Mouse (Mus musculus): Measurements from ENCODE around the gene Fam178b. TPM values are rescaled to one million over a fixed set of nuclear protein-coding genes. Genes with fewer than 3 reads are reported as not detected.

Gene Fam178b
- polyA plus RNA-seq, 1 experiment from 2014 or later = 0.53 TPM

- H3K36me3 ChIP-seq = no peaks in the 10 kb centered on the region
- H3K9ac ChIP-seq = no peak overlapping the region
- H3K9me3 ChIP-seq = no peaks in the 10 kb centered on the region
- no peak overlapping the region for H3K4me2 ChIP-seq (replicated peaks)
- H3K4me1 ChIP-seq = peaks cover 23% of the 10 kb centered on the region
- no peak for ATAC-seq (ENCODE audit: low FRiP score, low read depth)
- no peak overlapping the region for H3K4me3 ChIP-seq
- WGBS = 88% methylated on average over 10 of the region's 10 CpGs
- H3K27me3 ChIP-seq = no peaks in the 10 kb centered on the region
- no peak overlapping the region for H3K27ac ChIP-seq
These were observed 69.5 kb downstream of the Fam178b start for GRCm38 (mm10) chr1:36613374-36613895.

GRCm38 (mm10) chr1:36612362-36612761, 70.6 kb downstream of the Fam178b start:
- peak overlapping the region; percentile 70; the same call in 1 of the 2 replicates for H3K27ac ChIP-seq
- no peaks in the 10 kb centered on the region for H3K27me3 ChIP-seq
- WGBS = 66% methylated on average over 6 of the region's 6 CpGs
- no peak overlapping the region for H3K9ac ChIP-seq
- no peaks in the 10 kb centered on the region for H3K36me3 ChIP-seq
- H3K9me3 ChIP-seq = no peaks in the 10 kb centered on the region
- H3K4me1 ChIP-seq = peaks cover 23% of the 10 kb centered on the region
- H3K4me3 ChIP-seq = no peak overlapping the region
- no peak for ATAC-seq (ENCODE audit: low FRiP score, low read depth)
- H3K4me2 ChIP-seq (replicated peaks) = no peak overlapping the region

- Histone ChIP-seq H3K9me3 (no peaks in the 10 kb centered on the region), H3K9ac (no peak overlapping the region), H3K27ac (peak overlapping the region; percentile 70), H3K4me3 (no peak overlapping the region), H3K4me1 (peaks cover 30% of the 10 kb centered on the region), H3K4me2 (replicated peaks) (no peak overlapping the region), H3K36me3 (no peaks in the 10 kb centered on the region), H3K27me3 (no peaks in the 10 kb centered on the region)
- 63% methylated on average over 13 of the region's 13 CpGs for WGBS
- no peak; the same call in 1 of the 2 replicates for ATAC-seq (ENCODE audit: low FRiP score, low read depth)
These were observed 71.4 kb downstream of the Fam178b start for GRCm38 (mm10) chr1:36611449-36612123.

- H3K27me3 ChIP-seq = no peaks in the 10 kb centered on the region
These were observed 74.8 kb downstream of the Fam178b start for GRCm38 (mm10) chr1:36608211-36608610.

GRCm38 (mm10) chr1:36606951-36607350, 76.0 kb downstream of the Fam178b start:
- no peak overlapping the region for H3K9ac ChIP-seq
- no peak overlapping the region for H3K4me2 ChIP-seq (replicated peaks)
- no peaks in the 10 kb centered on the region for H3K9me3 ChIP-seq
- H3K4me1 ChIP-seq = peaks cover 24% of the 10 kb centered on the region
- H3K4me3 ChIP-seq = no peak overlapping the region
- ATAC-seq (ENCODE audit: low FRiP score, low read depth) = no peak
- 50% methylated on average over 7 of the region's 7 CpGs for WGBS
- H3K27ac ChIP-seq = no peak overlapping the region
- no peaks in the 10 kb centered on the region for H3K27me3 ChIP-seq
- H3K36me3 ChIP-seq = no peaks in the 10 kb centered on the region

More at GRCm38 (mm10) chr1:36608211-36608610, 74.8 kb downstream of the Fam178b start:
- ATAC-seq (ENCODE audit: low FRiP score, low read depth) = no peak
- H3K9ac ChIP-seq = no peak overlapping the region
- no peaks in the 10 kb centered on the region for H3K36me3 ChIP-seq
- no peak overlapping the region for H3K4me3 ChIP-seq
- H3K4me1 ChIP-seq = peaks cover 30% of the 10 kb centered on the region
- 79% methylated on average over 4 of the region's 4 CpGs for WGBS
- no peak overlapping the region for H3K27ac ChIP-seq
- H3K9me3 ChIP-seq = no peaks in the 10 kb centered on the region
- no peak overlapping the region for H3K4me2 ChIP-seq (replicated peaks)

GRCm38 (mm10) chr1:36604254-36605156, 78.5 kb downstream of the Fam178b start:
- Histone ChIP-seq H3K4me3 (no peak overlapping the region), H3K4me2 (replicated peaks) (no peak overlapping the region), H3K27ac (no peak overlapping the region), H3K9ac (no peak overlapping the region), H3K36me3 (no peaks in the 10 kb centered on the region), H3K9me3 (no peaks in the 10 kb centered on the region), H3K27me3 (no peaks in the 10 kb centered on the region), H3K4me1 (peaks cover 14% of the 10 kb centered on the region)
- 82% methylated on average over 12 of the region's 12 CpGs for WGBS
- no peak for ATAC-seq (ENCODE audit: low FRiP score, low read depth)

GRCm38 (mm10) chr1:36603361-36603760, 79.6 kb downstream of the Fam178b start:
- ATAC-seq (ENCODE audit: low FRiP score, low read depth) = no peak
- no peaks in the 10 kb centered on the region for H3K36me3 ChIP-seq
- H3K4me3 ChIP-seq = no peak overlapping the region
- peak overlapping the region; percentile 45 for H3K27ac ChIP-seq
- H3K9ac ChIP-seq = 0 out of 2 replicates have a peak overlapping the region, but pooled peaks have one; percentile 1
- no peaks in the 10 kb centered on the region for H3K9me3 ChIP-seq
- peaks cover 14% of the 10 kb centered on the region for H3K4me1 ChIP-seq
- WGBS = 58% methylated on average over 9 of the region's 9 CpGs
- no peak overlapping the region for H3K4me2 ChIP-seq (replicated peaks)
- H3K27me3 ChIP-seq = no peaks in the 10 kb centered on the region

- Histone ChIP-seq H3K4me1 (peaks cover 13% of the 10 kb centered on the region), H3K36me3 (no peaks in the 10 kb centered on the region), H3K27ac (no peak overlapping the region), H3K4me2 (replicated peaks) (no peak overlapping the region), H3K27me3 (no peaks in the 10 kb centered on the region), H3K9me3 (no peaks in the 10 kb centered on the region), H3K9ac (no peak overlapping the region), H3K4me3 (no peak overlapping the region)
- ATAC-seq (ENCODE audit: low FRiP score, low read depth) = no peak
- WGBS = 48% methylated on average over 4 of the region's 4 CpGs
These were observed 80.7 kb downstream of the Fam178b start for GRCm38 (mm10) chr1:36602271-36602670.

- Histone ChIP-seq H3K4me3 (no peak overlapping the region), H3K4me2 (replicated peaks) (no peak overlapping the region), H3K27me3 (no peaks in the 10 kb centered on the region), H3K27ac (no peak overlapping the region), H3K9ac (no peak overlapping the region), H3K4me1 (peaks cover 18% of the 10 kb centered on the region), H3K36me3 (no peaks in the 10 kb centered on the region), H3K9me3 (no peaks in the 10 kb centered on the region)
- ATAC-seq (ENCODE audit: low FRiP score, low read depth) = no peak
- WGBS = 68% methylated on average over 2 of the region's 2 CpGs
These were observed 84.6 kb downstream of the Fam178b start for GRCm38 (mm10) chr1:36598411-36598810.

- Histone ChIP-seq H3K4me1 (peaks cover 16% of the 10 kb centered on the region), H3K9ac (no peak overlapping the region), H3K27ac (0 out of 2 replicates have a peak overlapping the region, but pooled peaks have one; percentile 11), H3K4me2 (replicated peaks) (no peak overlapping the region), H3K36me3 (no peaks in the 10 kb centered on the region), H3K4me3 (no peak overlapping the region), H3K9me3 (no peaks in the 10 kb centered on the region), H3K27me3 (no peaks in the 10 kb centered on the region)
- ATAC-seq (ENCODE audit: low FRiP score, low read depth) = 0 out of 2 replicates have a peak, but pooled peaks have one; percentile 69
- WGBS = 43% methylated on average over 4 of the region's 4 CpGs
These were observed 86.9 kb downstream of the Fam178b start for GRCm38 (mm10) chr1:36596114-36596513.

- Histone ChIP-seq H3K27ac (no peak overlapping the region), H3K36me3 (no peaks in the 10 kb centered on the region), H3K4me1 (peaks cover 23% of the 10 kb centered on the region), H3K9me3 (no peaks in the 10 kb centered on the region), H3K27me3 (no peaks in the 10 kb centered on the region), H3K9ac (0 out of 2 replicates have a peak overlapping the region, but pooled peaks have one; percentile 13), H3K4me3 (no peak overlapping the region), H3K4me2 (replicated peaks) (no peak overlapping the region)
- WGBS = 53% methylated on average over 10 of the region's 10 CpGs
- no peak; the same call in 1 of the 2 replicates for ATAC-seq (ENCODE audit: low FRiP score, low read depth)
These were observed 87.6 kb downstream of the Fam178b start for GRCm38 (mm10) chr1:36595167-36595931.

Data from limb, embryonic 13.5 days (tissue).